Mouse (Mus musculus) kidney, adult 2 months (tissue): ENCODE data around the gene Prokr1. TPM values are rescaled to one million over a fixed set of nuclear protein-coding genes. Genes with fewer than 3 reads are reported as not detected.

ENCODE experiments used
- DNase-seq: peaks from one replicate; pipeline ENCODE4 v3.0.0; 2021
- H3K27ac ChIP-seq: fragments of 200-500 bp; 2 replicates; pipeline ENCODE4 v1.5.1; 2012; ENCODE audit warnings: low read depth, low read length, control low read depth, inconsistent platforms; ENCODE audit not compliant: insufficient read depth
- H3K27me3 ChIP-seq: fragments of 200-500 bp; replicated peaks from 2 replicates; pipeline ENCODE4 v1.6.1; 2012; ENCODE audit warnings: mild to moderate bottlenecking, moderate library complexity, low read length, inconsistent platforms; ENCODE audit not compliant: control insufficient read depth, insufficient read depth
- H3K36me3 ChIP-seq: fragments of 200-500 bp; 2 replicates; pipeline ENCODE4 v1.6.1; 2012; ENCODE audit warnings: mild to moderate bottlenecking, moderate library complexity, low read length, inconsistent platforms; ENCODE audit not compliant: control insufficient read depth, insufficient read depth
- H3K4me1 ChIP-seq: fragments of 200-500 bp; 2 replicates; pipeline ENCODE4 v1.6.1; 2011; ENCODE audit warnings: low read length; ENCODE audit not compliant: control insufficient read depth, insufficient read depth
- H3K4me3 ChIP-seq: fragments of 200-500 bp; 2 replicates; pipeline ENCODE4 v1.5.1; 2011; ENCODE audit warnings: mild to moderate bottlenecking, low read depth, low read length, control low read depth; ENCODE audit not compliant: insufficient read depth
- CTCF ChIP-seq: fragments of 200-500 bp; conservative IDR thresholded peaks from 2 replicates; pipeline ENCODE4 v1.5.1; 2011; ENCODE audit warnings: low read depth, mild to moderate bottlenecking, control low read depth, low read length, moderate library complexity, mixed read lengths; ENCODE audit not compliant: insufficient read depth, insufficient read length
- POLR2A ChIP-seq: fragments of 200-500 bp; IDR thresholded peaks from one replicate; pipeline ENCODE4 v1.6.1; 2011; ENCODE audit warnings: low read depth, low read length, control low read depth
- WGBS: fragments of 180-500 bp; shearing (Covaris S2); methylation state at CpG from one replicate; pipeline ENCODE4 v1.1.7; 2018; 5-methylcytosine and 5-hydroxymethylcytosine counted together
- polyA plus RNA-seq: library from polyadenylated mRNA; depleted of rRNA; stranded (reverse); fragments of >200 nt; gene quantifications from 2 replicates; pipeline ENCODE4 v1.2.3, GENCODE M21; 2012

The Prokr1 gene
- polyA plus RNA-seq, 1 experiment, result 0.19 TPM

- TF ChIP-seq POLR2A (no peak), CTCF (no peak)
- WGBS, result 90% methylated on average over 14 of the region's 14 CpGs
- Histone ChIP-seq H3K4me1 (no peaks in the 10 kb centered on the region), H3K27me3 (no peaks in the 10 kb centered on the region), H3K27ac (no peak overlapping the region), H3K4me3 (no peak overlapping the region), H3K36me3 (no peaks in the 10 kb centered on the region)
- DNase-seq, result no peak
These were observed 25.1 kb upstream of the Prokr1 start for GRCm38 (mm10) chr6:87615696-87616083.

GRCm38 (mm10) chr6:87614794-87615695 lies 24.5 kb upstream of the Prokr1 start:
- 60% methylated on average over 11 of the region's 11 CpGs for WGBS
- H3K27ac ChIP-seq, result no peak overlapping the region

GRCm38 (mm10) chr6:87599825-87600224 lies 9.3 kb upstream of the Prokr1 start:
- H3K4me3 ChIP-seq, result no peak overlapping the region
- H3K27me3 ChIP-seq, result no peaks in the 10 kb centered on the region
- no peak for TF ChIP-seq POLR2A
- no peaks in the 10 kb centered on the region for H3K36me3 ChIP-seq
- DNase-seq, result peak; percentile 17
- no peaks in the 10 kb centered on the region; the same call in 1 of the 2 replicates for H3K4me1 ChIP-seq
- no peak overlapping the region for H3K27ac ChIP-seq

More at GRCm38 (mm10) chr6:87614794-87615695, 24.5 kb upstream of the Prokr1 start:
- no peaks in the 10 kb centered on the region for H3K36me3 ChIP-seq
- TF ChIP-seq POLR2A (no peak), CTCF (peak; percentile 44)
- no peaks in the 10 kb centered on the region for H3K4me1 ChIP-seq
- DNase-seq, result peak; percentile 39
- H3K4me3 ChIP-seq, result no peak overlapping the region
- H3K27me3 ChIP-seq, result no peaks in the 10 kb centered on the region

GRCm38 (mm10) chr6:87597116-87597833 lies 6.7 kb upstream of the Prokr1 start:
- peak; percentile 89 for DNase-seq
- H3K4me1 ChIP-seq, result no peaks in the 10 kb centered on the region; the same call in 1 of the 2 replicates
- TF ChIP-seq POLR2A, result no peak
- TF ChIP-seq CTCF, result no peak
- no peak overlapping the region for H3K4me3 ChIP-seq
- no peaks in the 10 kb centered on the region for H3K27me3 ChIP-seq
- H3K27ac ChIP-seq, result no peak overlapping the region
- no peaks in the 10 kb centered on the region for H3K36me3 ChIP-seq
- 43% methylated on average over 10 of the region's 10 CpGs for WGBS

GRCm38 (mm10) chr6:87594188-87594587 lies 3.6 kb upstream of the Prokr1 start:
- no peak for DNase-seq
- no peak overlapping the region for H3K27ac ChIP-seq
- H3K36me3 ChIP-seq, result no peaks in the 10 kb centered on the region
- WGBS, result 77% methylated on average over 6 of the region's 6 CpGs
- no peaks in the 10 kb centered on the region for H3K27me3 ChIP-seq
- TF ChIP-seq POLR2A (no peak), CTCF (no peak)
- H3K4me1 ChIP-seq, result no peaks in the 10 kb centered on the region; the same call in 1 of the 2 replicates
- H3K4me3 ChIP-seq, result no peak overlapping the region

GRCm38 (mm10) chr6:87589718-87590393 lies 687 bp downstream of the Prokr1 start:
- Histone ChIP-seq H3K36me3 (no peaks in the 10 kb centered on the region), H3K4me3 (no peak overlapping the region; the same call in 1 of the 2 replicates), H3K4me1 (no peaks in the 10 kb centered on the region), H3K27ac (no peak overlapping the region), H3K27me3 (no peaks in the 10 kb centered on the region)
- no peak for DNase-seq
- TF ChIP-seq CTCF, result no peak
- TF ChIP-seq POLR2A, result no peak
- WGBS, result 22% methylated on average over 11 of the region's 12 CpGs

- WGBS, result 93% methylated on average over 7 of the region's 7 CpGs
- Histone ChIP-seq H3K4me1 (no peaks in the 10 kb centered on the region), H3K4me3 (no peak overlapping the region), H3K36me3 (no peaks in the 10 kb centered on the region), H3K27ac (no peak overlapping the region), H3K27me3 (no peaks in the 10 kb centered on the region)
- no peak for DNase-seq
- TF ChIP-seq CTCF, result no peak
- TF ChIP-seq POLR2A, result no peak
These were observed 6.6 kb downstream of the Prokr1 start for GRCm38 (mm10) chr6:87583991-87584390.
